Mouse (Mus musculus) MEL (cell line): ENCODE measurements around the gene Bag6. TPM values are rescaled to one million over a fixed set of nuclear protein-coding genes. Genes with fewer than 3 reads are reported as not detected.

Experiments
- DNase-seq: peaks from one replicate; pipeline ENCODE4 v3.0.0; 2011; ENCODE audit warnings: low read depth, low spot score
- H3K27ac ChIP-seq: 2 replicates; pipeline ENCODE4 v1.5.1; 2012; ENCODE audit warnings: low read depth, mild to moderate bottlenecking, control low read depth, low read length, moderate library complexity; ENCODE audit not compliant: control insufficient read depth
- H3K27me3 ChIP-seq, 2 experiments: fragments of 150-350 bp in 1 of 2; sonication (generic) in 1 of 2; 2 replicates each; pipeline ENCODE4 v1.6.1; 2012; ENCODE audit warnings: low read length in 2 of 2, mild to moderate bottlenecking in 2 of 2, improper control_type of control experiment in 1 of 2, moderate library complexity in 1 of 2; ENCODE audit not compliant: insufficient read depth in 2 of 2, control insufficient read depth in 1 of 2
- H3K36me3 ChIP-seq, 2 experiments: 2 replicates each; pipeline ENCODE4 v1.6.1; 2012 to 2014; ENCODE audit warnings: low read length in 2 of 2, improper control_type of control experiment in 1 of 2, inconsistent platforms in 1 of 2, mild to moderate bottlenecking in 1 of 2; ENCODE audit not compliant: insufficient read depth in 2 of 2, control insufficient read depth in 1 of 2
- H3K4me1 ChIP-seq, 2 experiments: fragments of 150-350 bp in 1 of 2; sonication (generic) in 1 of 2; 2 replicates each; pipeline ENCODE4 v1.6.1; 2012; ENCODE audit warnings: low read length in 2 of 2, improper control_type of control experiment in 1 of 2, mild to moderate bottlenecking in 1 of 2; ENCODE audit not compliant: insufficient read depth in 2 of 2, control insufficient read depth in 1 of 2
- H3K4me3 ChIP-seq, 2 experiments: fragments of 150-350 bp in 1 of 2; sonication (generic) in 1 of 2; 2 replicates each; pipeline ENCODE4 v1.5.1; 2012; ENCODE audit warnings: low read depth in 2 of 2, low read length in 2 of 2, mild to moderate bottlenecking in 2 of 2, moderate library complexity in 2 of 2, control low read depth in 1 of 2, improper control_type of control experiment in 1 of 2; ENCODE audit not compliant: control insufficient read depth in 1 of 2, insufficient read depth in 1 of 2
- H3K79me2 ChIP-seq: 2 replicates; pipeline ENCODE4 v1.6.1; 2012; ENCODE audit warnings: mild to moderate bottlenecking, low read length, moderate library complexity; ENCODE audit not compliant: control insufficient read depth, poor library complexity, insufficient read depth
- H3K9ac ChIP-seq: 2 replicates; pipeline ENCODE4 v1.6.1; 2012; ENCODE audit warnings: low read depth, mild to moderate bottlenecking, control low read depth, low read length, moderate library complexity; ENCODE audit not compliant: control insufficient read depth, poor library complexity, severe bottlenecking
- H3K9me3 ChIP-seq: fragments of 150-350 bp; sonication (generic); replicated peaks from 2 replicates; pipeline ENCODE4 v1.6.1; 2012; ENCODE audit warnings: mild to moderate bottlenecking, low read length, improper control_type of control experiment, moderate library complexity; ENCODE audit not compliant: insufficient read depth
- BHLHE40 ChIP-seq: IDR thresholded peaks from 2 replicates; pipeline ENCODE4 v1.6.1; 2012; ENCODE audit warnings: low read depth, mild to moderate bottlenecking, inconsistent platforms, low read length, improper control_type of control experiment, borderline replicate concordance
- CHD2 ChIP-seq: IDR thresholded peaks from 2 replicates; pipeline ENCODE4 v1.6.1; 2011; ENCODE audit warnings: low read length, improper control_type of control experiment
- CTCF ChIP-seq, 3 experiments: IDR thresholded peaks in 2 of 3; conservative IDR thresholded peaks in 1 of 3; 2 replicates each; pipeline ENCODE4 v1.5.1; 2011 to 2012; ENCODE audit warnings: low read length in 3 of 3, low read depth in 2 of 3, mild to moderate bottlenecking in 2 of 3, improper control_type of control experiment in 1 of 3, inconsistent platforms in 1 of 3, mixed read lengths in 1 of 3, moderate library complexity in 1 of 3; ENCODE audit not compliant: control insufficient read depth in 1 of 3, insufficient read depth in 1 of 3, poor library complexity in 1 of 3, severe bottlenecking in 1 of 3
- ETS1 ChIP-seq: IDR thresholded peaks from 2 replicates; pipeline ENCODE4 v1.6.1; 2012; ENCODE audit warnings: low read depth, mild to moderate bottlenecking, inconsistent platforms, low read length, improper control_type of control experiment, moderate library complexity
- GABPA ChIP-seq: IDR thresholded peaks from 2 replicates; pipeline ENCODE4 v1.6.1; 2012; ENCODE audit warnings: low read depth, mild to moderate bottlenecking, inconsistent platforms, low read length, improper control_type of control experiment, moderate library complexity
- GATA1 ChIP-seq: IDR thresholded peaks from 2 replicates; pipeline ENCODE4 v1.6.1; 2011; ENCODE audit warnings: low read depth, low read length, improper control_type of control experiment
- JUND ChIP-seq: IDR thresholded peaks from 2 replicates; pipeline ENCODE4 v1.6.1; 2011; ENCODE audit warnings: low read depth, mild to moderate bottlenecking, improper control_type of control experiment, low read length
- KAT2A ChIP-seq: conservative IDR thresholded peaks from 2 replicates; pipeline ENCODE4 v1.6.1; 2012; ENCODE audit warnings: low read depth, low read length, improper control_type of control experiment, inconsistent platforms
- MAZ ChIP-seq: IDR thresholded peaks from 2 replicates; pipeline ENCODE4 v1.6.1; 2012; ENCODE audit warnings: low read depth, mild to moderate bottlenecking, inconsistent platforms, low read length, improper control_type of control experiment
- MEF2A ChIP-seq: IDR thresholded peaks from 2 replicates; pipeline ENCODE4 v1.6.1; 2014; ENCODE audit warnings: low read depth, mild to moderate bottlenecking, inconsistent platforms, low read length, improper control_type of control experiment; ENCODE audit not compliant: poor library complexity, insufficient replicate concordance, severe bottlenecking; ENCODE audit errors: extremely low read depth
- MXI1 ChIP-seq: IDR thresholded peaks from 2 replicates; pipeline ENCODE4 v1.6.1; 2011; ENCODE audit warnings: mild to moderate bottlenecking, low read depth, low read length, improper control_type of control experiment
- MYB ChIP-seq: IDR thresholded peaks from 2 replicates; pipeline ENCODE4 v1.6.1; 2011; ENCODE audit warnings: mild to moderate bottlenecking, low read depth, low read length, improper control_type of control experiment
- NELFE ChIP-seq: IDR thresholded peaks from 2 replicates; pipeline ENCODE4 v1.6.1; 2011; ENCODE audit warnings: low read depth, low read length, improper control_type of control experiment
- NRF1 ChIP-seq: IDR thresholded peaks from 2 replicates; pipeline ENCODE4 v1.6.1; 2014; ENCODE audit warnings: low read depth, mild to moderate bottlenecking, inconsistent platforms, low read length, improper control_type of control experiment, moderate library complexity; ENCODE audit not compliant: poor library complexity, insufficient read depth, severe bottlenecking
- POLR2A ChIP-seq, 2 experiments: IDR thresholded peaks; 2 replicates each; pipeline ENCODE4 v1.6.1; 2011 to 2012; ENCODE audit warnings: low read length in 2 of 2, mild to moderate bottlenecking in 2 of 2, control low read depth in 1 of 2, improper control_type of control experiment in 1 of 2, low read depth in 1 of 2, moderate library complexity in 1 of 2; ENCODE audit not compliant: control insufficient read depth in 1 of 2, insufficient read depth in 1 of 2, poor library complexity in 1 of 2
- POLR2AphosphoS5 ChIP-seq: IDR thresholded peaks from 2 replicates; pipeline ENCODE4 v1.6.1; 2012; ENCODE audit warnings: low read depth, borderline replicate concordance, mild to moderate bottlenecking, inconsistent platforms, low read length, moderate library complexity, mixed read lengths
- RAD21 ChIP-seq: IDR thresholded peaks from 2 replicates; pipeline ENCODE4 v1.6.1; 2011; ENCODE audit warnings: mild to moderate bottlenecking, low read depth, low read length, improper control_type of control experiment
- SIN3A ChIP-seq: IDR thresholded peaks from 2 replicates; pipeline ENCODE4 v1.6.1; 2012; ENCODE audit warnings: low read length, improper control_type of control experiment, inconsistent platforms
- SMC3 ChIP-seq: IDR thresholded peaks from 2 replicates; pipeline ENCODE4 v1.6.1; 2011; ENCODE audit warnings: low read depth, low read length, improper control_type of control experiment
- TCF12 ChIP-seq: IDR thresholded peaks from 2 replicates; pipeline ENCODE4 v1.6.1; 2014; ENCODE audit warnings: low read depth, mild to moderate bottlenecking, inconsistent platforms, low read length, improper control_type of control experiment, moderate library complexity
- UBTF ChIP-seq: IDR thresholded peaks from 2 replicates; pipeline ENCODE4 v1.6.1; 2012; ENCODE audit warnings: low read depth, mild to moderate bottlenecking, inconsistent platforms, low read length, improper control_type of control experiment, moderate library complexity, borderline replicate concordance; ENCODE audit not compliant: insufficient read depth
- USF1 ChIP-seq: IDR thresholded peaks from 2 replicates; pipeline ENCODE4 v1.6.1; 2014; ENCODE audit warnings: low read depth, mild to moderate bottlenecking, inconsistent platforms, low read length, improper control_type of control experiment, moderate library complexity
- ZMIZ1 ChIP-seq: IDR thresholded peaks from 2 replicates; pipeline ENCODE4 v1.6.1; 2012; ENCODE audit warnings: low read depth, mild to moderate bottlenecking, inconsistent platforms, low read length, improper control_type of control experiment, moderate library complexity
- ZNF384 ChIP-seq: IDR thresholded peaks from 2 replicates; pipeline ENCODE4 v1.6.1; 2012; ENCODE audit warnings: low read depth, mild to moderate bottlenecking, inconsistent platforms, low read length, improper control_type of control experiment
- polyA plus RNA-seq, 2 experiments: library from polyadenylated mRNA; stranded (reverse) in 1 of 2; unstranded in 1 of 2; fragments of >175 nt in 1 of 2; fragments of >200 nt in 1 of 2; gene quantifications; 2 replicates each; pipeline versions ENCODE4 v1.2.1 to v1.2.4; 2012; ENCODE audit warnings: low replicate concordance in 2 of 2, low read depth in 1 of 2; ENCODE audit not compliant: insufficient read length in 2 of 2, insufficient read depth in 1 of 2, missing spikeins in 1 of 2
- total RNA-seq: library from RNA; depleted of rRNA; stranded (reverse); fragments of 300-350 nt; gene quantifications from 2 replicates; pipeline ENCODE4 v1.2.3, GENCODE M21; 2012

Bag6 gene
- total and polyA plus RNA-seq, 3 experiments: 102 to 283 TPM; not detected in 1

DNA sequence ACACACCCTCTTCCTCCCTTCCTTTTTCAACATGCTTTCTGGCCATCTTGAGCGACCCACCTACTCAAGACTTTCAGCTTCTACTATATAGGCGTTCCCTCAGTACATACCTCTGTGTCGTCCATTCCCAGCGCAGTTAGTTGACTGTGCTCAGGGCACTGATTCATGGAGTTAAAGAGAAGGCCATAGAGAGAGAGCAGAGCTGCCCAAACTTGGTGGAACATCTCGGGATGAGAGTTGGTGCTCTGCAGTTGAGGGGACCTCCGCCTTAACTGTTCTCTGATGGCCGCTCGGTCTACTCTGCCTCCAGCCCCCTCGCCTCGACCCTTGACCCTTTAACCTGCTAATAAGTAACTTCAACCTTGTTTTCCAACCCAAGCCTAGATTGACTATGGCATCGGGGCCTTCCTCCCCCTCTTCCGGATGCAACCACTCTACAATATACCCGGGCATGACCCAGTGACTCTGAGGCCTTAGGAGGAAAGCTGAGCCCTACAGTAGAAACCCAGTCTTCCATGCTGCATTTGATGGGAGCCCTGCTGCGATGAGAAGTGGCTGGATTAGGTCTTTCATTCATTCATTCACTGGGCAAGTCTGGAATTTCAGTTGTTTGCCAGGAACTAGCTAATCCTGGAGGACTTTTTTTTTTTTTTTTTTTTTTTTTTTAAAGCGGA is 3.3 kb upstream of the Bag6 start, which contains the start of gene Apom:
Apom (minus strand) TSS at position 551 of the 674 bp plus-strand sequence.
- Histone ChIP-seq H3K27ac (no peak within 1 kb of the TSS), H3K27me3 (no peaks in the 10 kb centered on the region), H3K36me3 (peaks cover 0 to 7% of the 10 kb centered on the region in 2 experiments; a peak in 2 of 4 replicates), H3K4me1 (peaks cover 0 to 9% of the 10 kb centered on the region in 2 experiments; a peak in 2 of 4 replicates), H3K4me3 (no peak within 1 kb of the TSS), H3K9ac (no peak within 1 kb of the TSS), H3K79me2 (peaks cover 31% of the 10 kb centered on the region), H3K9me3 (no peaks in the 10 kb centered on the region)
- no peak for DNase-seq
- TF ChIP-seq NRF1: no peak
- no peak for TF ChIP-seq JUND
- TF ChIP-seq CHD2: no peak
- TF ChIP-seq ZNF384: no peak
- no peak for TF ChIP-seq USF1
- TF ChIP-seq GABPA: no peak
- TF ChIP-seq GATA1: no peak
- TF ChIP-seq TCF12: no peak
- TF ChIP-seq KAT2A: no peak
- no peak for TF ChIP-seq NELFE
- TF ChIP-seq POLR2AphosphoS5: no peak
- TF ChIP-seq MXI1: no peak
- TF ChIP-seq ETS1: no peak
- TF ChIP-seq MYB: no peak
- no peak for TF ChIP-seq BHLHE40
- TF ChIP-seq CTCF (IDR thresholded peaks at IDR 0.05 in 2 of 3, conservative IDR thresholded peaks at IDR 0.05 in 1 of 3; ENCODE audit: control insufficient read depth in 1 of 3, insufficient read depth in 1 of 3, low read depth in 2 of 3, low read length in 3 of 3, poor library complexity in 1 of 3, severe bottlenecking in 1 of 3): no peak

GRCm38 (mm10) chr17:35132174-35132560 is 2.8 kb upstream of the Bag6 start:
- Histone ChIP-seq H3K9ac (no peak overlapping the region), H3K27ac (no peak overlapping the region), H3K4me1 (peaks cover 0 to 13% of the 10 kb centered on the region in 2 experiments; a peak in 2 of 4 replicates), H3K9me3 (no peaks in the 10 kb centered on the region), H3K4me3 (no peak overlapping the region), H3K27me3 (no peaks in the 10 kb centered on the region), H3K36me3 (peaks cover 0 to 12% of the 10 kb centered on the region in 2 experiments; a peak in 2 of 4 replicates), H3K79me2 (peaks cover 33% of the 10 kb centered on the region)
- DNase-seq: no peak
- TF ChIP-seq SMC3 (no peak), POLR2A (IDR thresholded peaks at IDR 0.05; ENCODE audit: control insufficient read depth in 1 of 2, insufficient read depth in 1 of 2, low read depth in 1 of 2, low read length in 2 of 2, poor library complexity in 1 of 2) (no peak), CHD2 (no peak), ZMIZ1 (no peak), UBTF (no peak), MEF2A (no peak), RAD21 (no peak), SIN3A (no peak), MAZ (no peak), MXI1 (no peak)
